Mouse (Mus musculus): Measurements from ENCODE around the gene Wipf1. TPM values are rescaled to one million over a fixed set of nuclear protein-coding genes. Genes with fewer than 3 reads are reported as not detected.
A peak's percentile ranks its signal among the peaks of the same experiment; 100 is the strongest.

Wipf1 gene
- total RNA-seq, 2 experiments from 2014 or later = 20.4 to 22.1 TPM

DNA sequence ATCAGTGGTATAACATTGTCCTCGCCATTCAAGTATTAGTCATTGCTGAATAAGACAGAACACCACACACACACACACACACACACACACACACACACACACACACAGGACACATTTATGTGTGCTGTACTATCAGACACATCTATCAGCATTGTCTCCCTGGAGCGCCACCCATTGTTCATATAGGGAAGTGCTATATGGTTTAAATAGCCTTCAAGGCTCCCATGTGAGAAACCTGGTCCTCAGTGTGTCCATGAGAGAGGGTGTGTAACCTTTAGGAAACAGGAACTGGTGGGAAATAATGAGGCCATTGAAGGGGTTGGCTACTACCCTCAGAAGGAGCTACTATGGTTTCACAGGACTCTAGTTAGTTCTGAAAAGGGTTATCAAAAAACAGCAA, 87.5 kb downstream of the Wipf1 start:
- no peak for DNase-seq (ENCODE audit: low spot score in 2 of 2)

DNA sequence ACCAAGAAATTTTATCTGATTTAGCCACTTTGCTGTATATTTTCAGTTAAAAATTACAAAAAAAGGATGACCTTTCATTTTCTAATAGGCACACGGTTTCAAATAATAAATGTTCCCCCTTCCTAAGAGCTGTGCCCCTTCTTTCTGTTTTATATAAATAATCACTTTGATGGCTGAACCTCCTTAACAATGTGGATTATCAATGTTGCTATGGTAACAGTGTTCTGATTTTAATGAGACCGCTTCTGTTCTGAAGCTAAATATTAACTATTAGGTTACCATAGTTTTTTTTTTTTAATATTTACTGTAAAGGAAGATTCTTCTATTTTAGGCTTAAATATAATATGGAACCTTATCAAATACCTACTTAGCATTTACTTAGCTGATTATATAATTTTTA, 89.2 kb downstream of the Wipf1 start:
- DNase-seq (ENCODE audit: low spot score in 2 of 2) = no peak

DNA sequence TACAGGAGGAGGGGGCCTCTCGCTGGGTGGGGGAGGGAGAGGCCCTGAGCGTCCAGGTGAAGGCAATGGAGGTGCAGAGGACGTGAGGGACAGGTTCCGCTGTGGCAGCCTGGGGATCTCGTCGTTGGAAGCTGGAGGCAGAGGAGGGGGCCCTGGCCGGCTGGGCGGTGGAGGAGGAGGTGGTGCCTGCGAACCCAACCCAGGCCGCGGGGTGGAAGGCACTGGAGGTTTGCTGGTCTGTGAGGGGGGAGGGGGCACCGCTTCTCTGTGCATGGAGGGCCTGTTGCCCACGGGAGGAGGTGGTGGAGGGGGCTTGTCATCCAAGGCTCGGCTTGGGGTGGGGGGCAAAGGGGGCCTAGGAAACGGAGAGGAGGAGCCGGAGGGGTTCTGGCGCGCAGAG, 92.6 kb downstream of the Wipf1 start:
- DNase-seq (ENCODE audit: low spot score in 2 of 2) = no peak

DNA sequence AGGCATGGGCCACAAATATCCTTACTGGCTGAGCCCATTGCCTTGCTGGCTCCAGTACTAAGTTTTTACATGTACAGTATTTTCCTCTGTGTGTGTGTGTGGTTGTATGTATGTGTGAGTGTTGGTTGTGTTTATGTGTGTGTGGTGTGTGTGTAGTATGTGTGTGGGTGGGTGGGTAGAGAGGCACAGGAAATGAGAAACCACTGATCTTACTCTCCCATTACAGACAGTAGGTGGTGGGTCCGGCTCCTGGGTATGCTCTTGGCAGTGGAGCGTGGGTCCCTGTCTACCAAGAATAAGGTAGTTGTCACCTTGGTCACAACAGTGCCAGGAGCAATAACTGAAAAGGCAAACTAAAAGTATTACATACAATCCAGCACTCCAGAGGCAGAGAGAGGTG, 93.7 kb downstream of the Wipf1 start:
- no peak for DNase-seq (ENCODE audit: low spot score in 2 of 2)

DNA sequence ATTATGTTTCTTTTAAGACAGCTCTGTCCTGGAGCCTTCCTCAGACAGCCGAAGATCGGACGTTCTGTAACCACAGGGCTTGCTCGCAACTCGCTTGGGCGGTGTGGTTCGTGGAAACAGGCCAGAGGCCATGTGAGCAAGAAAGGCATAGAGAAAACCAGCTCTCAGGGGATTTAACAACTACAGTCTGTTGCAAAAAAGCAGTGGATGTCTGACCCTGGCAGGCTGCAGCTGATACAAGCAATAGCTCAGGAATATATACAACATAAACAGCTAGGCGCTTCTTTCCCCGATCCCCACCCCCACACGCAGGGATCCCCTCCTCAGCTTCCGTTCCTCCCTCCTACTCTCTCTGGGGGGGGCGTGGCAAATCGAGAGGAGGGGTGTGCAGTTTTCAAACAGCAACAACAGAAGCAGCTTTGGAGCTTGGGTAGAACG, 97.6 kb downstream of the Wipf1 start:
- no peak for DNase-seq (ENCODE audit: low spot score in 2 of 2)

DNA sequence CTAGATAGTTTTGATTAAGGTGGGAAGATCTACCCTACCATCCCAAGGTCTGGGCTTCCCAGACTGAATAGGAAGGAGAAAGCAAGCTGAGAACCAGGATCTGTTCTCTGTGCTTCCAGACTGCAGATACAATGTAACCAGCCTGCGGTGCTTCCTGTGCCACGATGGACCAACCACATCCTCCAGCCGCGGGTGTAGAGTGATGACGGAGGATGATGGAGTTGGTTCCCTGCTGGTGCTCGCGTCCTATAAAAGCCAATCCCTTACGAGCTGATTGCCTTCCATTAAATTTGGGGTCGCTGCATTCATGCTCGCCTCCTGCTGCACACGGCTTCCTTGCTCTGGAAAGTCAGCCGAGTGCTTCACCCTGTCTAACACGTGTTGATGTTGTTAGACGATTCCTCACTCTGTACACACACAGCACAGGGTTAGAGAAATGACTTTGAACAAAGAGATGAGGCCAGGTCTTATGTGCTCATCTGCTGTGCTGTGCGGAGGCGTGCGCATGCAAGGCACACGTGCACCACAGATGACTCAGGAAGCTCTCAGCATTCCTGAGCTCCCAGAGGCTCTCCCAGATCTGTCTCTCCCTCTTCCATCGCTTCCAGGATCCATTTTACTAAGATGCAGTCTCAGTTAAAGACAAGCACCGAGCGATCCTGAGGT, 100.6 kb downstream of the Wipf1 start:
- DNase-seq (ENCODE audit: low spot score in 2 of 2) = no peak

DNA sequence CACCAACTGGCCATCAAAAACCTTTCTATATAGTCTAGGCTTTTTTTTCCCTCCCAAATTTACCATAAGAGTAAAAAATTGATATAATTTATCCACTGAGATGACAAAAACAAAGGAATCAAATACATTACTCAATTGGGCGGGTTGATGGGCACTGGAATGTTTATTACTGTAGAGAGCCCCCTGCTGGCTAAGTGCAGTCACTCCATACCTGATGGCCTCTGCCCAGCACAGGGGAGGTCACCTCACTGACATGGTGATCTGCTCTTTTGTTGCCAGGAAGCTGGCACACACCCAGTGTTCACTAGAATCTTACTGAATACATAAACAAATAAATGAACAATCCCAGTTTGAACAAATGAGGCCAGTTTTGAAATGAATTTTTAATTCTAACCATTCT, 102.2 kb downstream of the Wipf1 start:
- DNase-seq (ENCODE audit: low spot score in 2 of 2) = no peak

DNA sequence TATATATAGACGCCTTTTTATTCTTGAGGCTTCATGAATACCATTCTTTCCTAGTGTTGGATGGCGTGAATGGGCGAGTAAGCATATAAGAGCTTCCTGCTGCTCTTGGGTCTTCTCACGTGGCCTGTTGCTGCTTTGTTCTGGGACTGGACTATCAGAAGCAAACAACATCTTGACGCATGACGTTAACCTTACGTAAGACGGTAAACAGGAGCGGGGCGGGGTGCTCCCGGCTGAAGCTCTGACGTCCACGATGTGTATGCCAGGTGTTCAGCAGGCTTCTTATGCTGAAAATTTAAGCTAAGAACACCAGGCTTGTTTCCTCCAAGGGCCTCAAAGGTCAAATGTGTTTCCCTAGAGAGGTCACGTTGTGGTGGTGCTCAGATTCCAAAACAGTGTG, 103.7 kb downstream of the Wipf1 start:
- no peak for DNase-seq (ENCODE audit: low spot score in 2 of 2)

DNA sequence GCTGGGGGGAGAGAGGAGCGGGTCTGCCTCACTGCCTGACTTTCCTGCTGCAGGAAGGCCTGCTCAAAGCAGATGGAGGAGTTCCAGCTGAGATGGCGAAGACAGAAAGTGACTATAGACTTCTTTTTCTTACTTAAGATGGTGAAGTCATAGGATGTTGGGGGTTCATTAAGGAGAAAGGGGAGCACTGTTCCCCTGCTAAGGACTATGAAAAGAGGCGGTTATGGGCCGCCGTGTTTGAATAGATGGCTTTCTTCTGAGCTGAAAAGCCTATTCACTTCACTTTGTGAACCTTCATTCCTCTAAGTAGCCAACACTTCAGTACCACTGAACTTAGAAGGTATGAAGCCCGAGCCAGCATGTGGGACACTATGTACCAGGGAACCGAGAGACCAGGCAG, 109.8 kb downstream of the Wipf1 start:
- DNase-seq (ENCODE audit: low spot score in 2 of 2) = no peak

DNA sequence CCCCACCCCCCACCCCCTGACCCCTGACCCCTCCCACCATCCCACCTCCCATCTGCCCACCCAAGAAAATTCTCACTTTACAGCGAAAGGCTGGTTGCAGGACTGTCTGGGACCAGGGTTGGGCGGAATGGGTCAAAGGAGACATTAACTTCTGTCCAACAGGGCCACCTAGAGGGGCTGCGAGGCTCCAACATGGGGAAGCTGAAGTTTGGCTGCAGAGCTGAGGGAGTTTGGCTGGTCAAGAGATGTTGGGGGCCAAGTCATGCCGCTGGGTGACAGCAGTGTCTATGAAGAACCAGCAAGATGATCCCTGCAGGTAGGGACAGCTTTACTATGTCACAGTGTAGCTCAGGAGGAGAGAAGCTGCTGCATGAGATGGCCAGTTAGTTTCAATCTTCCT, 110.2 kb downstream of the Wipf1 start:
- DNase-seq (ENCODE audit: low spot score in 2 of 2) = peak in 1 of 2 experiments; percentile 13

DNA sequence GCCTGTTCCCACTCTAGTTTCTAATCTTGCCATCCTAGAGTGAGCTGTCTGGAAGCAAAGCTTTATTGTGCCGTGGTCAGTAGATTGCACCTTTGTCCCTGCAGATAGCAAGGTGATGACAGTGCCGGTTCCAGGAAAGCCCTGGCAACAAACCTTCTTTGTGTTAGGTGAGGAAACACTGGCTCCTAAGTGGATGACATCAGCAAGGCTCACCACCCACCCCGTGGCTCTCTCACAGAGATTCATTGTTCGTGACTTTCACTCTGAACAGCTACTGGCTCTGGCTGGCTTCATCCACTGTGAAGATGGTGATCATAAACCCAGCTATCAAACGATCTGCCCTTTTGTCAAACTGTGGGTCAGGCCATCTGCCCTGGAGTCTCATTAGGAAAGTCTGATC, 113.6 kb downstream of the Wipf1 start:
- no peak for DNase-seq (ENCODE audit: low spot score in 2 of 2)

DNA sequence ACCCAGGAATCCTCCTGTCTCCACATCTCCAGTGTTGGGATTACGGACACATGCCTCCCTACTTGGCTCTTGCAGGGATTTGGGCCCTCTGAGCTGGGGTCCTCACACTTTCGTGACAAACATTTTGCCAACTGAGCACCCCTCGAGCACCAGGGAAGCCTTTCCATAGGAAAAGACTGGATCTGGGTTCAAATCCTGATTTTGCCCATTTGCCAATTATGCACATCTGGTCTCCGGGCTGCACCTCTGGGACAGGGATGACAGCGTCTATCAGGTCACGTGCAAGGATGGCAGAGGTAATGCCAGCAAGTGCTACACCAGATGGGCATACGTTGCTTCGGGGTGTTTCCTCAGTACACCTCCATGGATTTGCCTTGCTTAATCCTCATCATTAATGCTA, 119.5 kb downstream of the Wipf1 start:
- no peak for DNase-seq (ENCODE audit: low spot score in 2 of 2)

DNA sequence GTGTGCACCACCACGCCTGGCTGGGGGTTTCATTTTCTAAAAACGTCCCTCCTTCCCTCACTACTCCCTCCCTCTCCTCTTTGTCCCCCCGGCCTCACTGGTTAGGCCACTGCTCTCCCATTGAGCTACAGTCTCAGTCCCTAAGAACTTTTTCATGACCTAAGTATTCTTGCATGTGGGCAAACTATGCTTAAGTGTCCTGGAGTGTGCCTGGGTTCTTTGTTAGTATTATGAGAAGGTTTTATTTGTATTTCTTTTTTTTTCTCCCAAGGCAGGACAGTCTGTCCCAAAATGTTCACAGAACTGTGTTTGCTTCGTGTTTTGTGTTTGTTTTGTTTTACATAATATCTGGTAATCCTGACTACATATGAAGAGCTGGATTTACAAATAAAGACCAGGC, 121.9 kb downstream of the Wipf1 start:
- DNase-seq (ENCODE audit: low spot score in 2 of 2) = no peak

DNA sequence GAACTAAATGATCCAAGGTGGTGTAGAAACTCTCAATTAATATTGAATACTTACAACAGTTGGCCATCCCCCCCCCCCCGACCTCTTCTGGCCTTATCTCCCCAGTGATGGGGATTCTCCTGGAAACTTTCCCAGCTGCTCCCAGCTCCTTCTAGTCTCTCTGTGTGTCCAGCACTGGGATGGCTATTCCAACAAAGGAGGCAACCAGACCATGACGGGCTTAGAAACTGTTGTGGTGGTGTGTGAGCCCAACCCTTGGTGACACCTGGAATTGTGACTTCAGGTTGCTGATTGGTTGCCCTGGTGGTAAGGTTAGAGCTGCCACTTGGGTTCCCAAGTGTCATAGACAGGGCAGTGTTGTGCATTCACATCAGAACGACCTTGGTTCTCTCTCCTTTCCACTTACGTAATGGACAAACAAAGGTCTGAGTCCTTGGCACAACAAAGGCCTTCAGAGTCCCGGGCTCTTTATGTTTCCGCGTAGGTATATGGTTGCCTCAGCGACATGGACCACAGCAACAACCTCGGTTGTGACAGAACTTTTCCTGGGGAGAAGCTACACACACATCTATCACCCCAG, 123.1 kb downstream of the Wipf1 start:
- DNase-seq (ENCODE audit: low spot score in 2 of 2) = no peak

DNA sequence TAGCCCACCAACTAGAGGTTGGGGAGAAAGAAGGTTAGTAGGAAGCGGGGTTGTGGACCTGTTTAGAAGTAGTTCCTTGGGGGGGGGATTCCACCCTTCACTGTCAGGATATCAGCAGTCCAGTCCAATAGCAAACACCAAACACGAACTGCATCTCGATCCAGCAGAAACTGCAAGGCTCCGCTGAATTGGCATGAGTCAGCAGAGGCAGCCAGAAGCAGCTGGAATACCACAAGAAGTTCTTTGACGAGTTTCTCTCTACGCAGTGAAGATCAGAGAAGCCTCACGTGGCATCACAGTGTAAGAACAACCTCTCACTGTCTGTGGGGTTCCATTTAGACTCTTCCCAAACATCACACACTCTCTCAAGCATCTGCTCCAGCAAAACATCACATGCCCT, 124.6 kb downstream of the Wipf1 start:
- no peak for DNase-seq (ENCODE audit: low spot score in 2 of 2)

DNA sequence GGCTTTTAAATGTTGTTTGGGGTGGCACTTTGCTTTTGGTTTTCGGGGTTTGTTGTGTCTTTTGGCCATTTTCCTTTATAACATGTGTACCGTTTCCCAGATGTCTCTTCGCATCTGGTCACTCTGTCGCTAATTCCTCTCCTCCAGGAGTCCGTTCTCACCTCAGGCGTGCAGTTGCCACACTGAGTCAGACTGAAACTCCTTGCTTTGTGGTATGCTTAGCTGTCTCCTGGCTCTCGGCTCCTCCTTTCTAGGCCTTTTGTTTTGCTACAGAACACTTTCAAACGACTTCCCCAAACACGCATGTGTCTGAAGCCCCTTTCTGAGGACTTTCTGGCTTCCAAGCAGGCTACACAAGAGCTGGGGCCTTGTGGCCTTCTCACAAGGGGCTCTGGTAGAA, 125.1 kb downstream of the Wipf1 start:
- DNase-seq (ENCODE audit: low spot score in 2 of 2) = no peak

DNA sequence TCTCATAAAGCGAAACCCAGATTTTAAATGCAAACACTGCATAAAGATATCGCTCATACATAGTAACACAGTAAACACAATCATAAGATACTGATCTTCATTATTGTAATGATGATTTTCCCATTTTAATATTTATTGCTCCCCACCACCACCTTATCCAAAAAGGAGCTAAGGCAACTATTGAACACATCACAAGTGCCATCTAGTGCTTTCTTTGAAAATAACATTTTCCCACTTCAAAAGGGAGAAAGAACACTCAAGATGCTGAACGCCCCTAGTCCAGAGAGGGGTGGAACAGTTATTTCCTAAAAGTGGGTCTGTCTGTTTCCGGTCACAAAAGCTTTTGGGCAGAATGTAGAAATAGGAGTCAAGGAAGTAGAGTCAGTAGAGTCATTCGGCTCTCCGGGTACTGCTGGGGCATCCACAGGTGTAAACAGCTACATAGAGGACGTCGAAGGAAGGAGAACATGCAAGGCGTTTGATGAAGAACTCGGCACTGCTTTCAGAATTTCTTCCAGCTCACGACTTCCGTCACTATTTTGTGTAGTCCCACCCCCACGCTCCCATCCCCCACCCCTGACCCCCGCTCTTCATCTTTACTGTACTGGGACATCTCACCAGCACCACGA, 126.0 kb downstream of the Wipf1 start:
- no peak for DNase-seq (ENCODE audit: low spot score in 2 of 2)

DNA sequence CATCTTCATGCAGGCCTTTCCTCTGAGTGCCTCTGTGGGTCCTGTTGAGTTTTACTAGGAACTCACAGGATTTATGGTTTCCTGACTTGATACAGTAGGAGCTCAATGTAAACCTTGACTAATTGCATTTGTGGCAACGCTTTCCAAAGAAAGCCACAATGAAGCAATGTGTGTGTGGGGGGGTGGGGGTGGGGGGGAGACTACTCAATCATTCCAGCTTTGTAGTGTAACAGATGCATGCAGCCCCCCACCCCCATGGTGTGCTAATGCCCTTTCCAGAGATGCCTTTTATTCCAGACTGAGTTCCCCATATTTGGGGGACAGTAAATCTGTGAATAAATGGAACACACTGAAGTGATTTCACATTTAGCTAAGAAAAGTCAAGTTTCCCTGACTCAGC, 127.8 kb downstream of the Wipf1 start:
- DNase-seq (ENCODE audit: low spot score in 2 of 2) = no peak

DNA sequence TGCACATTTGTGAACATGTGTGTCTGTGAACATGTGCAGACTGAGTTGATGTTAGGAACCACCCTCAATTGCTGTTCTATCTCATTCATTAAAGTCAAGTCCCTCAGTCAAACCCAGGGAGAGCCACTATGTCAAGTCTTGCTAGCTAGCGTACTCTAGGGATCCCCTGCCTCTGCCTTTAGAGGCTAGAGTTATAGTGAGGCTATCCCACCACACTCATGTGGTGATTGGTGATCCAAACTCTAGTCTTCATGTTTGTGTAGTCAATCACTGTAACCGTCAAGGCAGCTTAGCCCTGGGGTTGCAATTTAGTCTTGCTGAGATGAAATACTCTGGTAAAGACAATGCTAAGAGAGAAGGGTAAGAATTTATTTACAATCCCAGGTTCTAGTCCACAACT, 132.1 kb downstream of the Wipf1 start:
- no peak for DNase-seq (ENCODE audit: low spot score in 2 of 2)

DNA sequence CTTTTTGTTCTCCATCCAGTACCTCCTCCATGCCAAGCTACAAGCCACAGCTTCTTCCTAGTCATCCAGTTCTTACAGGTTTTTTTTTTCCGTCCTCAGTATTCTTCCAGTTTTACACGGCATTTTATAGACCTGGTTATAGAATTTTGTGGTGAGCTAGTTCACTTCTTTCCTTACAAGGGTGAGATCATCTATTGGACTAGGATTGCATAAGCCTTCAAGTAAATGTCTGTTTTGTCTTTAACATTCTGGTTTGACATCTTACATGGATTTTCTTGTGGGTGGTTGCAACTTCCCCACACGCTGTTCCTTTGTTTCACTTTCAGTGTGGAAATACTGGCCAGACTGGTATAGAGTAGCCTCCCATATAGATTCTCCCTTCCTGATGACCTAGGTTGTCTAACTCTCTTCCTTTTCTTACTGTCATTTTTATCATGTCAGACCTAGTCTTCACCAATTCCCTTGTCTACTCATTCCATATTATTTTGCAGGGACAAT, 132.7 kb downstream of the Wipf1 start:
- no peak for DNase-seq (ENCODE audit: low spot score in 2 of 2)

DNA sequence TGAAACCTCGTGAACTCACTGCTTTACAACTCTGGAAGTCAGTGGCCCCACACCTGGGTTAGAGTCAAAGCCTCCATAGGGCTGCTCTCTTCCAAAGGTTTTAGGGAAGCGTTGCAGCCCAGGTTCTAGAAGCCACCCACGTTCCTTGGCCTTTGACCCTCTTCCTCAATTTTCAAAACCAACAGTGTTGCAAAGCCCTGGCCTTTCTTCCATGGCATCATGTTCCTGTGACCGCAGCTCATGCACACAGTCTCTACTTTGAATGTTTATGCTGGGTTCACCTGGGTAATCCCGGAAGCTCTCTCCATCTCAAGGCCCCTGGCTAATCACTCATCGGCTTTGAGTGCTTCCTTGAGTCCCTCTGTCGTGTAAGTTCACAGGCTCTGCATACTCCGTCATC, 134.0 kb downstream of the Wipf1 start:
- no peak for DNase-seq (ENCODE audit: low spot score in 2 of 2)

DNA sequence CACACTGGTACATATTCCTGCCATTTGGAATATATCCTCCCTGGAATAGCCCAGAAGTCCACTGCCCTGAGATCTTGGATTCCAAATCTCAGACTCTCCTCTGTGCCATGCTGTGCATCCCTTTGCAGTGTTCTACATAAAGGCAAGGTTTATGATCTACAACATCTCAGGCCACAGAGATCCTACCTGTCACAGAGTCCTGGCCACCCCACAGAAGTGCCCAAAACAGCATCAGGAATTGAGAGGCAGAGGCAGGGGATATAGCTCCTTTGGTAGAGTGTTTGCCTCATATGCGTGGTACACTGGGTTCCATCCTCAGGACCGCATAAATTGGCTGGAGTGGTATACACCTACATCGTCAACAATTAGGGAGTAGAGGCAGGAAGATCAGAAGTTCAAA, 135.1 kb downstream of the Wipf1 start:
- no peak for DNase-seq (ENCODE audit: low spot score in 2 of 2)

DNA sequence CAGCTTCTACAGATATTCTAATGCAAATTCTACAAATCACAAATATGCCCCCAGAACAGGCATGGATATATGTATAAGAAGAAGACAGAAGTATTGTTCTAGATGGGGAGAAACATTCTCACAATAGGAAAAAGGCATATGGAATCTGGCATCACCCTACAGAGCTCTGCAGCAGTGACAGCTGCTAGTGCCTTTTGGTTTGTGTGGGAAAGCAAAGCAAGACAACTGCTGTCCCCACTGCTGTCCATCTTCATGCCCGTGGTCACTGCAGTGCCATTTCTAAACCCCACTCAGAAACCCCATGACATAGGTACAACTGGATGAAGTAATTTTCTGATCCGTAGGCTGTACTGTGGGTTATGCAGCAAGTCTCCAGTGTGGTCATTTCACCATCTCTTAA, 136.8 kb downstream of the Wipf1 start:
- DNase-seq (ENCODE audit: low spot score in 2 of 2) = no peak
